Mouse (Mus musculus): ENCODE data around the gene Numbl.
A peak's percentile ranks its signal among the peaks of the same experiment; 100 is the strongest.

Gene Numbl

DNA sequence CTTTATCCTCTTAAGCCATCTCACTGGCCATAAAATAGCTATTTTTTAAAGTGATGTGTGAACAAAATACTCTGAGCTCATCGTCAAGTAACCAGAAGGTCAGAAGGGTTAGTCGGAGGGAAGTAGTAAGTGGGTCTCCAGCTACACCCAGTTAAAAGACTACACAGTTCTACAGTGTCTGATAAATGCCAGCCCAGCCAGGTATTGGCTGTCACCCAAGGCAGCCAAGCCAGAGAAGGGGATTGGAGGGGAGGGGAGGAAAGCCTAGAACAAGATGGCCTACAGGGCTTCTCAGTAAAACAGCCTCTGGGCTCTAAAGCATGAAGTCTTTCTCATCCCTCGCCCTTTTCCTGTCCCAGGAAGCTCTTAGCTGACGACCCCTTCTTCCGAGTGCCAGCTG lies 8.3 kb upstream of the Numbl start:
- no peak for DNase-seq (ENCODE audit: extremely low read depth, insufficient read length, low spot score)

- DNase-seq (ENCODE audit: extremely low read depth, insufficient read length, low spot score) = no peak
These were observed 6.3 kb upstream of the Numbl start for GRCm38 (mm10) chr7:27251946-27252345.

DNA sequence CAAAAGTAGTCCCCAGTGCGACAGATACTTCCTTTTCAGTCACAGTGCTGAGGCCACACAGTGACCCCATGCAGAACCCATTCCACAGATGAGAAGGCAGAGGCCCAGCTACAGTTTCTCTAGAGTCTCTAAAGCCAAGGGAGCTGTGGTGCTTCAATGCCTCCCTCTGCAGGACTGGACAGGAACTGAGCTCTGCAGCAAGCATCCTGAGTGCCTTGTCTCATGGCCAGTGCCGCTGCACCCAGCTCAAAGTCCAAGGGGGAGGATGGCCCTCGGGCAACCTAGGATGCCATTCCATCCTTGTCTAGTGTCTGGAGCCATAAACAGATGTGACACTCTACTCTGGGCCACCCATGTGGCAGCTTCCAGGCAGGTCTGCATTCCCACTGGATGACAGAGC lies 2.5 kb upstream of the Numbl start:
- DNase-seq (ENCODE audit: extremely low read depth, insufficient read length, low spot score) = peak; percentile 23

DNA sequence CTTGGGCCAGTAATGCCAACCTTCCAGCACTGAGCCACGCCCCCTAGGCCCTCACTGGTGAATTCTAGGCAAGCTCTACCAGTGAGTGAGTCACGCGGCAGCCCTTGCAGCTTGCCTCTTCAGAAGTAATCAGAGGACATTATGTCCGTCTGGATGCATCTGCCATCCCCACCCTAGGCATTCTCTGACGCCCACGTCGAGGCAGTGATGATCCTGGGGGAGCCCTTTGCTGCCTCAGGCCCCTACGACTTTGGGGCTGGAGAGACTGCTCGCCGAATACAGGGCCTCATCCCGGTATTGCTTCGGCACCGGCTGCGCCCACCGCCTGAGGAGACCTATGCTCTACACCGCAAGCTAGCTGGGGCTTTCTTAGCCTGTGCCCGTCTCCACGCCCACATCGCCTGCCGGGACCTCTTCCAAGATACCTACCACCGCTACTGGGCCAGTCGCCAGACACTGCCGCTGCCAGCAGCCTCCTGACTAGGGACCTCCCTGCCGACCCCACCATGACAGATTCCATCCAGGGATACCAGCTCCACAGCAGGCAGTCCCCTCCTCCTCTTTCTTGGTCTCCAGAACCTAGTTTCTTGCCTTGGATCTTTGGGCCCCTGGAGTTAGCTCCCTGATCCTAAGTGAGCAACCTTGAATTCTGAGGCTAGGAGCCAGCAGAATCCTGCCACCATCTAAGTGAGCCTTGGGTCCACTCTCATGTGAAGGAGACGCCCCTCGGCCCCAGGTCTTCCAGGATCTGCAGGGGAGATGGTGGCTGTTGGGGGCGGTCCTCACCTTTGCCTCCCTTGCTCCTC lies 984 bp upstream of the Numbl start:
- peak; percentile 95 for DNase-seq (ENCODE audit: extremely low read depth, insufficient read length, low spot score)

DNA sequence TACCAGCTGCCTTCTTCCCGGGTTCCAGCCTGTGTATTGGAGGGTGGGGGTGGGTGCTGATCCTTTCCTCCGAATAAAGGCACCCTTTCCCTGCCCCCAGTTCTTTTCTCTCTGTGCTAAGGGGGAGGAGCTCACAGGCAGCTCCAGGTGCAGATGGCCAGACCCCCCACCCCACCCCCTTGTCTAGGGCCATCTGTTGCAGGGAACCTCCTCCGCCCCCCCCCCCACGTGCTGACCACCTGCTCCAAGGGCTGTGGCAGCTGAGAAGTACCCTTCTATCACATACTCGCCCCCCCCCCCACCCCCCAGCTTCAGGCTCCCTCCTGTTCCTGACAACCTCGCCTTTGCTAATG lies 405 bp upstream of the Numbl start:
- no peak for DNase-seq (ENCODE audit: extremely low read depth, insufficient read length, low spot score)

DNA sequence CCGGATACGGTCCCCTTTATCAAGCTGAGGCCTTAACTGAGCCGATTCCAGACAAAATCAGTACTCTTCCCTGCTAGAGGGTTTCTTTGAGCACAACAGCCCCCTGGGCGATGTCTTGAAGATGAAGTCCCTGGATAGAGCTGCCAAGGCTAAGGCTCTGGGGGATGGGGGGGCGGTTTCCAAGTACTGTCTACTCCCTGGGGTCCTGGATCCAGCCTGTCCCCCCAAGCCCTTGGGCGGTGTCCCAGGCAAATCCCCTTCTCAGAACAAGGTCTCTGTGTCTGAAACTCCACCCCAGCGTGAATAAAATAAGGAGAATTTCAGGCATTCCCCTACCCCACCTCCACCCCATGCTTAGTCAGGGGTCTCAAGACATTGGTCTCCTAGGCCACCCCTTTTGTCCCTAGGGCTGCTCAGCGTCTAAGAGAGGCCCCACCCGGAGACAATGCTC lies 1.1 kb downstream of the Numbl start:
- peak; percentile 51 for DNase-seq (ENCODE audit: extremely low read depth, insufficient read length, low spot score)

GRCm38 (mm10) chr7:27259771-27260170 lies 1.5 kb downstream of the Numbl start:
- DNase-seq (ENCODE audit: extremely low read depth, insufficient read length, low spot score) = peak; percentile 55

DNA sequence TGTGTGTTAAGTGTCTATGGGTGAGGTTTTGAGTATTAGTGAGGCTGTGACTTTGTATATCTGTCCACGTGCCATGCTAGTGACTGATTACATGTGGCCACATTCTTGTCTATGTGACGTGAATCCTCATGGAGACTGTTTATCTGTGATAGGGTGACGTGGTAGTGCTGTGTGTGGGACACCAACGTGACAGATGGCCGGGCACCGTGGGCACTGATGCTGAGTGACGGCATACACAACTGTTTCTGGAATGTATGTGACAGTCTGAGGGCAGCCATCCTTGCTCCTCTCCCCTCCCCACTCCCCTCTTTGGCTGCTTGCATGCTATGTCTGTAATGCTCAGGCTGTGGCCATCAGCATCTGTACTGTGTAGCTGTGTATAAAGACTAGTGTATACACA lies 2.6 kb downstream of the Numbl start:
- DNase-seq (ENCODE audit: extremely low read depth, insufficient read length, low spot score) = no peak

- no peak for DNase-seq (ENCODE audit: extremely low read depth, insufficient read length, low spot score)
These were observed 3.7 kb downstream of the Numbl start for GRCm38 (mm10) chr7:27261888-27262287.

DNA sequence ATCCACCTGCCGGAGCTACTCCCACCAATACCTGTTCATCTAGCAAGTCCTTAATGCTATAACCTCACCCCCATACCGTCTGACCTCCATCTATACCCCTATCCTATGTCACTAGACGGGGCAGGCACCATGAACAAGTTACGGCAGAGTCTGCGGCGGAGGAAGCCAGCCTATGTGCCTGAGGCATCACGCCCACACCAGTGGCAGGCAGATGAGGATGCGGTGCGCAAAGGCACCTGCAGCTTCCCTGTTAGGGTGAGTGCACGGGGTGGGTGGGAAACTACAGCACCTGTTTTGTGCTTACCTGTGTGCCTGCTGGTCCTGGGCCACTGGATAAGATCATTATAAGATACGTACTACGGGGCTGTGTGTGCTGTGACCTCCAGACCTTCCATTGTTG lies 6.5 kb downstream of the Numbl start:
- no peak for DNase-seq (ENCODE audit: extremely low read depth, insufficient read length, low spot score)

- no peak for DNase-seq (ENCODE audit: extremely low read depth, insufficient read length, low spot score)
These were observed 8.4 kb downstream of the Numbl start for GRCm38 (mm10) chr7:27266515-27267128.

- no peak for DNase-seq (ENCODE audit: extremely low read depth, insufficient read length, low spot score)
These were observed 13.2 kb downstream of the Numbl start for GRCm38 (mm10) chr7:27271423-27271822.

- no peak for DNase-seq (ENCODE audit: extremely low read depth, insufficient read length, low spot score)
These were observed 15.6 kb downstream of the Numbl start for GRCm38 (mm10) chr7:27273739-27274351.

GRCm38 (mm10) chr7:27274916-27275315 lies 16.7 kb downstream of the Numbl start:
- DNase-seq (ENCODE audit: extremely low read depth, insufficient read length, low spot score) = no peak

DNA sequence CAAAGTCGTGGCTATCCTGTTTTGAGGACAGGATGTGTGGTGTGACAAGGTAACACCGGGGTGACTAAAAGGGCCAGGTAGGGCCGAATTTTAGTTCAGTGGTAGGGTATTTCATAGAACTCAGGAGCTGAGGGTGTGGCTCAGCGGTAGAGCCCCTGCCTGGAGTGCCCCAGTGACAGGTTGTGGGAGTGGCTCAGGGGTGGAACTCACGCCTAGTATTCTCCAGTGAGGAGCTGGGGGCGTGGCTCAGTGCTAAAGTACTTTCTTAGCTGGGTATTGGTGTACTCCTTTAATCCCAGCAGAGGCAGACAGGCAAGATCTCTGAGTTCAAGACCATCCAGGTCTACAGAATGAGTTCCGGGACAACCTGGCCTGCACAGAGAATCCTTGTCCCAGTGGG lies 17.8 kb downstream of the Numbl start:
- no peak for DNase-seq (ENCODE audit: extremely low read depth, insufficient read length, low spot score)

GRCm38 (mm10) chr7:27277191-27277590 lies 19.0 kb downstream of the Numbl start:
- no peak for DNase-seq (ENCODE audit: extremely low read depth, insufficient read length, low spot score)

- no peak for DNase-seq (ENCODE audit: extremely low read depth, insufficient read length, low spot score)
These were observed 23.5 kb downstream of the Numbl start for GRCm38 (mm10) chr7:27281717-27282116.

GRCm38 (mm10) chr7:27282225-27282624 lies 24.0 kb downstream of the Numbl start:
- DNase-seq (ENCODE audit: extremely low read depth, insufficient read length, low spot score) = no peak

GRCm38 (mm10) chr7:27284865-27285697 lies 26.8 kb downstream of the Numbl start:
- no peak for DNase-seq (ENCODE audit: extremely low read depth, insufficient read length, low spot score)

GRCm38 (mm10) chr7:27285698-27286066 lies 27.4 kb downstream of the Numbl start:
- DNase-seq (ENCODE audit: extremely low read depth, insufficient read length, low spot score) = no peak

- DNase-seq (ENCODE audit: extremely low read depth, insufficient read length, low spot score) = no peak
These were observed 30.5 kb downstream of the Numbl start for GRCm38 (mm10) chr7:27288732-27289131.

Data from 3134 (cell line).